24 mouse cellular contexts compared by ENCODE assay signal in the genomic region with DNA sequence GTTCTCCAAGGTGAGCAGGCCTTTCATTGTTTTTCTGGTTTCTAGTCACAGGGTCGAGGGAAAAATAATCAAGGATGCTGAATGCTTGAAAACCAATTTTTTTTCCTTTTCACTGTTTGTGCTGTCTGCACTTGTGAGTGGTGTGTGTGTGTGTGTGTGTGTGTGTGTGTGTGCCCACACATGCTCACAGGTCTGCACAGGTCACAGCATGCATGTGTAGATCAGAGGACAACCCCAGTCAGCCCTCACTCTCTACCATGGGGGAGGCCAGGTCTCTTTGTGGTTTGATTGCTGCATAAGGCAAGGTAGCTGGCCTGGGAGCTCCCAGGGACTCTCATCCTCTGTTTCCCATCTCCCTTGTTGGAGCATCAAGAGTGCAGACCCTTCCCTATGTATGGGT.
"Had no signal": no experiment of that assay in that cellular context is flagged by ENCODE, and none has a peak within 500 bp of the region (broad histone marks: within the 10 kb centered on the region; RNA-seq: fewer than 3 reads in every experiment).

No protein-coding gene starts in this region.

- ATAC-seq: liver, embryonic 12.5 days had no signal

- H3K27me3 ChIP-seq: limb, embryonic 13.5 days; liver, embryonic 12.5 days; liver, embryonic 15.5 days; lung, embryonic 15.5 days; neural tube, embryonic 12.5 days had no signal

- H3K36me3 ChIP-seq: limb, embryonic 10.5 days; limb, embryonic 13.5 days; liver, embryonic 12.5 days; liver, embryonic 15.5 days; lung, embryonic 15.5 days; neural tube, embryonic 12.5 days had no signal

- DNase-seq: kidney, adult 2 months; kidney, postnatal 25 days; layer of hippocampus, adult 9-11 months; liver; lung, adult 18-20 months; lung, postnatal 10 days; lung, postnatal 36 days; right cerebral cortex, adult 18-20 months; right cerebral cortex, postnatal 14 days; right cerebral cortex, postnatal 4 days; thymus, adult 2 months; thymus, postnatal 14 days; thymus, postnatal 4 days had no signal

- H3K9ac ChIP-seq: limb, embryonic 13.5 days; liver, embryonic 12.5 days; liver, embryonic 15.5 days; lung, embryonic 15.5 days; neural tube, embryonic 12.5 days had no signal

- H3K27ac ChIP-seq: kidney, postnatal 0 days; layer of hippocampus, adult 2 months; limb, embryonic 10.5 days; limb, embryonic 13.5 days; liver, embryonic 12.5 days; liver, embryonic 15.5 days; lung, embryonic 15.5 days; neural tube, embryonic 12.5 days; stomach, postnatal 0 days had no signal

- H3K4me2 ChIP-seq: limb, embryonic 13.5 days; liver, embryonic 12.5 days; liver, embryonic 15.5 days; lung, embryonic 15.5 days; midbrain, embryonic 11.5 days; neural tube, embryonic 12.5 days had no signal

- H3K4me3 ChIP-seq: layer of hippocampus, adult 2 months; limb, embryonic 10.5 days; limb, embryonic 13.5 days; liver, embryonic 12.5 days; liver, embryonic 15.5 days; lung, embryonic 15.5 days; megakaryocyte, embryonic 14.5 days; neural tube, embryonic 12.5 days had no signal

- H3K4me1 ChIP-seq: limb, embryonic 10.5 days; limb, embryonic 13.5 days; liver, embryonic 12.5 days; liver, embryonic 15.5 days; lung, embryonic 15.5 days; neural tube, embryonic 12.5 days had no signal

- H3K9me3 ChIP-seq: limb, embryonic 10.5 days; limb, embryonic 13.5 days; liver, embryonic 12.5 days; liver, embryonic 15.5 days; lung, embryonic 15.5 days; neural tube, embryonic 12.5 days had no signal
